Mouse (Mus musculus) embryonic facial prominence, embryonic 13.5 days (tissue): ENCODE results near the gene Mettl7a1. TPM values are rescaled to one million over a fixed set of nuclear protein-coding genes. Genes with fewer than 3 reads are reported as not detected.
"Not testable (repeated sequence)": the region's sequence is repeated elsewhere in the genome, so short reads cannot be mapped to it uniquely, and the experiment has no call there.

Experiments used
- ATAC-seq: fragments of 200-750 bp; cut with Nextera tagmentation; 2 replicates; pipeline ENCODE4 v1.8.0; 2017; ENCODE audit warnings: low read depth; ENCODE audit not compliant: insufficient number of reproducible peaks, insufficient read depth, low FRiP score, low TSS enrichment
- H3K27ac ChIP-seq: fragments of 300-500 bp; sonication (generic); 2 replicates; pipeline ENCODE4 v1.5.1; 2015; ENCODE audit warnings: moderate library complexity, mild to moderate bottlenecking, inconsistent platforms
- H3K27me3 ChIP-seq: fragments of 300-500 bp; sonication (generic); 2 replicates; pipeline ENCODE4 v1.6.1; 2015; ENCODE audit warnings: mild to moderate bottlenecking, inconsistent platforms
- H3K36me3 ChIP-seq: fragments of 300-500 bp; sonication (generic); 2 replicates; pipeline ENCODE4 v1.6.1; 2015; ENCODE audit warnings: mild to moderate bottlenecking, inconsistent platforms
- H3K4me1 ChIP-seq: fragments of 300-500 bp; sonication (generic); 2 replicates; pipeline ENCODE4 v1.6.1; 2015; ENCODE audit warnings: inconsistent platforms
- H3K4me2 ChIP-seq: fragments of 300-500 bp; sonication (generic); 2 replicates; pipeline ENCODE4 v1.6.1; 2015; ENCODE audit warnings: moderate library complexity, mild to moderate bottlenecking, inconsistent platforms
- H3K4me3 ChIP-seq: fragments of 300-500 bp; sonication (generic); 2 replicates; pipeline ENCODE4 v1.5.1; 2015; ENCODE audit warnings: mild to moderate bottlenecking, inconsistent platforms
- H3K9ac ChIP-seq: fragments of 300-500 bp; sonication (generic); 2 replicates; pipeline ENCODE4 v1.6.1; 2015; ENCODE audit warnings: mild to moderate bottlenecking, inconsistent platforms
- H3K9me3 ChIP-seq: fragments of 300-500 bp; sonication (generic); 2 replicates; pipeline ENCODE4 v1.6.1; 2016; ENCODE audit warnings: inconsistent platforms
- WGBS: fragments of 180-500 bp; shearing (Covaris S2); methylation state at CpG from one replicate; pipeline ENCODE4 v1.1.7; 2015; ENCODE audit warnings: mixed read lengths; 5-methylcytosine and 5-hydroxymethylcytosine counted together
- polyA plus RNA-seq: library from polyadenylated mRNA; unstranded; fragments of >200 nt; fragmentation: Nextera tagmentation; extraction: Ambion mirVana; gene quantifications from 2 replicates; pipeline ENCODE4 v1.2.1, GENCODE M21; 2015

The Mettl7a1 gene
- polyA plus RNA-seq, 1 experiment from 2014 or later = 5.7 TPM

GRCm38 (mm10) chr15:100329336-100329735, 25.4 kb downstream of the Mettl7a1 start:
- not testable (repeated sequence) for H3K9me3 ChIP-seq, H3K4me2 ChIP-seq, H3K4me3 ChIP-seq, ATAC-seq, H3K4me1 ChIP-seq, H3K9ac ChIP-seq, H3K27me3 ChIP-seq, H3K27ac ChIP-seq, H3K36me3 ChIP-seq
- WGBS = 26% methylated on average over 10 of the region's 10 CpGs

DNA sequence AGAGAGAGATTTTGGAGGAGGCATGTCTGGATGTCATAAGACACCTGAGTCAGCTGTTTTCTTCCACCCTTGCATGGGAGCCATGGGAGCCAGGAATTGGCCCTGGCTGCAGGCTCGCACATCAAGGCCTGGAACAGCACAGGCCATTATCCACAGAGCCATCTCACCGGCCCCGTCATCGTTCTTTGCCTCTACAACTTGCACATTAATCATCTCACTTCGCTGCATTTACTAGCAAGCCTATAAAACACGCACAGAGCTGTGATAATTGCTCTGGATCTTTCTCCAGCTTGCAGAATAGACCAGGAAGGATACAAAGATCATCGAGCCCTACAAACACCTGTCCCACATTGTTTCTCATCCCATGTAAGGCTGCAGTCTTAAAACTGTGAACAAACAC, 26.8 kb downstream of the Mettl7a1 start:
- ATAC-seq = no peak
- WGBS = 82% methylated on average over 7 of the region's 7 CpGs
- H3K27ac ChIP-seq = no peak overlapping the region
- H3K9ac ChIP-seq = no peak overlapping the region
- H3K36me3 ChIP-seq = no peaks in the 10 kb centered on the region
- no peak overlapping the region for H3K4me2 ChIP-seq
- no peaks in the 10 kb centered on the region for H3K4me1 ChIP-seq
- H3K27me3 ChIP-seq = no peaks in the 10 kb centered on the region
- no peaks in the 10 kb centered on the region for H3K9me3 ChIP-seq
- no peak overlapping the region for H3K4me3 ChIP-seq

GRCm38 (mm10) chr15:100332077-100332961, 28.4 kb downstream of the Mettl7a1 start:
- not testable (repeated sequence) for H3K9ac ChIP-seq, H3K27ac ChIP-seq, ATAC-seq, H3K27me3 ChIP-seq, H3K4me3 ChIP-seq, H3K36me3 ChIP-seq, H3K4me1 ChIP-seq, H3K9me3 ChIP-seq, H3K4me2 ChIP-seq
- WGBS = 42% methylated on average over 2 of the region's 10 CpGs

DNA sequence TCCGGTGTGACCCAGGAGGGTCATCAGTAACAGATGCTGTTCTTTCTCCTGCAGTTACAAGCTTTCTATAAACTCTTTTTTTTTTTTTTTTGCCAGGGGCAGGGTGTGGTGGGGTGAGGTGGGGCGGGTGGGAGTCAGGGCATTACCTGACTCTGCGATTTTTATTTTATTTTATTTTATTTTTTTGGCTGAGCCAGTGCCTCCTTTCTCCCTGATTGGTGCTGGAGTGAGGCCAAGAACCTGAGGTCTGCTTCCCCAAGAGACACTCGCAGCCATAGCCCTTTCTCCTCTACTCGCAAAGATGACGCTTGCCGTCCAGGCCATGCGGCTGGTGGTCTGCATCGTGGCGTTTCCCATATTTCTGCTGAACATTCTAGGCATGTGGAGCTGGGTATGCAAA, 30.7 kb downstream of the Mettl7a1 start, which contains the start of gene Mettl7a3:
Gene Mettl7a3 (plus strand): TSS at position 301 of the 400 bp plus-strand sequence.
- no peak for ATAC-seq
- H3K4me1 ChIP-seq = no peaks in the 10 kb centered on the region
- H3K27me3 ChIP-seq = no peaks in the 10 kb centered on the region
- no peak within 1 kb of the TSS for H3K4me3 ChIP-seq
- no peak within 1 kb of the TSS for H3K4me2 ChIP-seq
- no peak within 1 kb of the TSS for H3K9ac ChIP-seq
- no peaks in the 10 kb centered on the region for H3K9me3 ChIP-seq
- H3K27ac ChIP-seq = no peak within 1 kb of the TSS
- H3K36me3 ChIP-seq = no peaks in the 10 kb centered on the region
- whole genome bisulfite sequencing = 60% methylated on average over 10 of the region's 10 CpGs

DNA sequence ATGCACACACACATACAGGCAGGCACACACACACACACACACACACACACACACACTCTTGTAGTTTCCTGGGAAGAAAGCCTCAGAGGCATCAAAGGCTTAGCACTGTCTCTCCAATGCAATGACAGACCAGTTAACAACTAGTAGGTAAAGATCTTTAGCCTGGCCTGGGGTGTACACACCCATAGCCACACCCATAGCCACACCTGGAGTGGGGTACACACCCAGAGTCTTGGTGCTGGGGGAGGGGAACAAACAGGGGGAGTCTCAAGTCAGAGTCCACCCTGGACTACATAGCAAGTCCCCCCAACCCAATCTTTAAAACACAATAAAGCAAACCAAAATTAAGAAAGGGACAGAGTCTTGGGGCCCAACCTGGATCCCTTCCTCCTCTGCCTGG, 33.4 kb downstream of the Mettl7a1 start:
- H3K9me3 ChIP-seq, H3K27ac ChIP-seq, H3K4me3 ChIP-seq, H3K36me3 ChIP-seq, H3K4me1 ChIP-seq, H3K27me3 ChIP-seq, ATAC-seq, H3K4me2 ChIP-seq, H3K9ac ChIP-seq: not testable (repeated sequence)

DNA sequence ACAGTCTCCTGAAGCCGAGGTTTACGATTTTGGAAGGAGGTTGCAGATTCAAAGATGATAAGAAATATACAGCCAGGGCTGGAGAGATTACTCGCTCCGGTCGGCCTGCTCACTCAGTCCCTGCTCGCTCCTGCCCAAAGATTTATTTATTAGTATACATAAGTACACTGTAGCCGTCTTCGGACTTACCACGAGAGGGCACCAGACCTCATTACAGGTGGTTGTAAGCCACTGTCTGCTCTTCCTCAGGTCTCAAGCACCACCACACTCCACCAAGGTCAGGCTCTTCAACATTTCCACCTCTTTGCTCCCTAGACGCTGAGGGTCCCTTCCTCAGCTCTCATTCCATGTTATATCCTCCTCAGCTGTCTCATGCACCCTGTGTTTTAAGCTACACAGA, 33.9 kb downstream of the Mettl7a1 start:
- H3K36me3 ChIP-seq, H3K27ac ChIP-seq, H3K9me3 ChIP-seq, ATAC-seq, H3K4me3 ChIP-seq, H3K4me2 ChIP-seq, H3K27me3 ChIP-seq, H3K4me1 ChIP-seq, H3K9ac ChIP-seq: not testable (repeated sequence)
- WGBS = 40% methylated on average over 10 of the region's 10 CpGs

- not testable (repeated sequence) for H3K4me1 ChIP-seq, H3K9ac ChIP-seq, H3K4me2 ChIP-seq, H3K4me3 ChIP-seq, H3K27ac ChIP-seq, ATAC-seq, H3K9me3 ChIP-seq, H3K36me3 ChIP-seq, H3K27me3 ChIP-seq
- 70% methylated on average over 4 of the region's 5 CpGs for WGBS
Observed at GRCm38 (mm10) chr15:100341314-100341980, 37.5 kb downstream of the Mettl7a1 start.

DNA sequence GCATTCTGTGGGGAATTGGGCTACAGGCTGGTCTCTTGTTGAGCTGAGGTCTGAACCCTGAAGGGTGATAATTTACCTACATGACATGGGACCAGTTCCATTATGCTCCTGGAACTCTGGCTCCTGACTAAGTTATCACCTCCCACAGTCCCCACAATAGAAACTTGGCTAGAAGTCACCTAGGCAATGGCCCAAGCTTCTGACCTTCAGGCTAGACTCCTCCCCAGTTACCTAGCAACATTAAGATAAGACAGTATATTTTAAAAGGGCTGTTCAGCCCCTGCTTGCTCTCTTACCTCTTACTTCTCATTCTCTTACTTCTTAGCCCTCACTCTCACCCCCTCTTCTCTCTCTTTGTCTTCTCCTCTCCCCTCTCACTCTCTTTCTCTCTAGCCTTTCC, 41.5 kb downstream of the Mettl7a1 start:
- ATAC-seq = no peak
- Histone ChIP-seq H3K4me2 (no peak overlapping the region), H3K9ac (no peak overlapping the region), H3K27me3 (no peaks in the 10 kb centered on the region), H3K4me3 (no peak overlapping the region), H3K27ac (no peak overlapping the region), H3K9me3 (no peaks in the 10 kb centered on the region), H3K36me3 (no peaks in the 10 kb centered on the region), H3K4me1 (no peaks in the 10 kb centered on the region)

DNA sequence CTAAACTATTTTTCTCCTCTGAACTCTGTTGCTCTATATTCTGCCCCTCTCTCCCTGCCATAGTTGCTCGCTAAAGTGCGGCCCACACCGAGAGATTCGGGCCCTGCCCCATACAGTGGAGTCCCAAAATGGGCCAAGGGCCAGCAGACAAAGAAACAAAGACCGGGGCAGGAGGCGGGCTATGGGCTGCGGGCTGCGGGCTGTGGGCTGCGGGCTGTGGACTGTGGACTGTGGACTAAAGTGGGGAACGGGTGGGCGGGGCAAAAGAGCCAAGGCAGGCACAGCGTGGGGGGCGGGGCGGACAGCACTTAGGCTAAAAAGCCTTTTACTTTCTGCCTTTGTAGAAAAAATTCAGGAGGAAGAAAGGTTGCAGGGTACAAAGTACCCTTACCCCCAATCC, 42.8 kb downstream of the Mettl7a1 start:
- H3K27me3 ChIP-seq = no peaks in the 10 kb centered on the region
- peak overlapping the region; percentile 58 for H3K27ac ChIP-seq
- no peak overlapping the region for H3K9ac ChIP-seq
- no peaks in the 10 kb centered on the region for H3K36me3 ChIP-seq
- H3K4me1 ChIP-seq = peaks cover 2% of the 10 kb centered on the region
- no peak for ATAC-seq
- no peak overlapping the region for H3K4me3 ChIP-seq
- H3K4me2 ChIP-seq = no peak overlapping the region
- 69% methylated on average over 14 of the region's 14 CpGs for WGBS
- H3K9me3 ChIP-seq = no peaks in the 10 kb centered on the region

- H3K9ac ChIP-seq = no peak overlapping the region
- no peaks in the 10 kb centered on the region for H3K9me3 ChIP-seq
- ATAC-seq = no peak
- H3K36me3 ChIP-seq = no peaks in the 10 kb centered on the region
- H3K4me1 ChIP-seq = peaks cover 5% of the 10 kb centered on the region
- WGBS = 45% methylated on average over 2 of the region's 2 CpGs
- H3K27me3 ChIP-seq = no peaks in the 10 kb centered on the region
- no peak overlapping the region for H3K4me2 ChIP-seq
- H3K4me3 ChIP-seq = no peak overlapping the region
- H3K27ac ChIP-seq = no peak overlapping the region
Observed at GRCm38 (mm10) chr15:100349496-100349895, 45.6 kb downstream of the Mettl7a1 start.

DNA sequence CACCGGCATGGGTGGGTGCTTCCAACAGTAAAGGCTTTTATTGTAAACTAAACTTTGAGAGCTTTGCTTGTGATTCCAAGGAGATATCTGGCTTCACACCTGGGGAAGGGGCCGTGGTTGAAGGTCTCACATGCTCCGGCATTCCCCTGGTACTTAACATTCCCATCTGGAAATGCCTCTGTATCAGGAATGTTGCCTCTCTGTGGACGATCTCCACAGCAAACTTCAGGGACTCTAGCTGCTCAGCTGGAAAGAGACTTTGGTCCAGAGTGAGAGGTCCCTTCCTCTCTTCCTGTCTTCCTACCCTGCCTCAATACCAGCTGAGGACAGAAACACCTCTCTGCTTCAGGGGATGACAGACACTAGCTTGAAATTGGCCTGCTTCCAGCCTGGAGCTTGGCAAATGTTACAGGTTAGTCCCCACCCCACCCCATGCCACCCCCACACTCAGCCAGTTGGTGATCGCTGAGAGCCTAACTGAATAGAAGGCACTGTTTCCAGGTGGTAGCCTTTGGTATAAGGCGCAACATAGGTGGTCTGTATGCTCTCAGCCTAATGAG, 47.6 kb downstream of the Mettl7a1 start:
- H3K27me3 ChIP-seq = no peaks in the 10 kb centered on the region
- no peak for ATAC-seq
- no peak overlapping the region for H3K9ac ChIP-seq
- H3K9me3 ChIP-seq = no peaks in the 10 kb centered on the region
- H3K4me3 ChIP-seq = no peak overlapping the region
- no peak overlapping the region for H3K27ac ChIP-seq
- H3K4me1 ChIP-seq = peaks cover 5% of the 10 kb centered on the region
- H3K36me3 ChIP-seq = no peaks in the 10 kb centered on the region
- 55% methylated on average over 6 of the region's 6 CpGs for WGBS
- H3K4me2 ChIP-seq = no peak overlapping the region

DNA sequence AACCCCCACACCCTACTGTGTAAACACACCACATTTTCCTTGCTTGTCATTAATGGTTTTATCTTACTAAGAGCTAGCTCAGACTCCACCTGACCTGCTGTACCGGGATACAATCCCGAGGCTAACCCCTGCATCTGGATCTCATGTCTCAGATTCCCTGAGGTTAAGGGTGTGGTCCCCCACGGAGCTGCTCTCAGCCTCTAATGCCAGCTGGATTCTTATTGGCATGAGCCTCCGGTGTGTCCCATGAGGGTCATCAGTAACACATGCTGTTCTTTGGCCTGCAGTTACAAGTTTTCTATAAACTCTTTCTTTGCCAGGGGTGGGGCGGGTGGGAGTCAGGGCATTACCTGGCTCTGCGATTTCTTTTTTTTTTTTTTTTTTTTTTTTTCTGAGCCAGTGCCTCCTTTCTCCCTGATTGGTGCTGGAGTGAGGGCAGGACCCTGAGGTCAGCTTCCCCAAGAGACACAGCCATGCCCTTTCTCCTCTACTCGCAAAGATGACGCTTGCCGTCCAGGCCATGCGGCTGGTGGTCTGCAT, 48.8 kb downstream of the Mettl7a1 start, which contains the start of the genes Methig1 and Mettl7a2:
Gene Methig1 (plus strand): TSS at position 439 of the 540 bp plus-strand sequence.
Gene Mettl7a2 (plus strand): TSS at position 490 of the 540 bp plus-strand sequence.
- Histone ChIP-seq H3K9ac (no peak within 1 kb of the TSS), H3K27me3 (no peaks in the 10 kb centered on the region), H3K9me3 (no peaks in the 10 kb centered on the region), H3K36me3 (no peaks in the 10 kb centered on the region), H3K4me1 (peaks cover 5% of the 10 kb centered on the region), H3K27ac (no peak within 1 kb of the TSS), H3K4me3 (no peak within 1 kb of the TSS), H3K4me2 (no peak within 1 kb of the TSS)
- 60% methylated on average over 10 of the region's 10 CpGs for WGBS
- no peak for ATAC-seq
